Mouse (Mus musculus): Measurements from ENCODE around the gene Igsf9b.
A peak's percentile ranks its signal among the peaks of the same experiment; 100 is the strongest.

Gene Igsf9b

GRCm38 (mm10) chr9:27294380-27294779 is 4.6 kb upstream of the Igsf9b start:
- DNase-seq: no peak

DNA sequence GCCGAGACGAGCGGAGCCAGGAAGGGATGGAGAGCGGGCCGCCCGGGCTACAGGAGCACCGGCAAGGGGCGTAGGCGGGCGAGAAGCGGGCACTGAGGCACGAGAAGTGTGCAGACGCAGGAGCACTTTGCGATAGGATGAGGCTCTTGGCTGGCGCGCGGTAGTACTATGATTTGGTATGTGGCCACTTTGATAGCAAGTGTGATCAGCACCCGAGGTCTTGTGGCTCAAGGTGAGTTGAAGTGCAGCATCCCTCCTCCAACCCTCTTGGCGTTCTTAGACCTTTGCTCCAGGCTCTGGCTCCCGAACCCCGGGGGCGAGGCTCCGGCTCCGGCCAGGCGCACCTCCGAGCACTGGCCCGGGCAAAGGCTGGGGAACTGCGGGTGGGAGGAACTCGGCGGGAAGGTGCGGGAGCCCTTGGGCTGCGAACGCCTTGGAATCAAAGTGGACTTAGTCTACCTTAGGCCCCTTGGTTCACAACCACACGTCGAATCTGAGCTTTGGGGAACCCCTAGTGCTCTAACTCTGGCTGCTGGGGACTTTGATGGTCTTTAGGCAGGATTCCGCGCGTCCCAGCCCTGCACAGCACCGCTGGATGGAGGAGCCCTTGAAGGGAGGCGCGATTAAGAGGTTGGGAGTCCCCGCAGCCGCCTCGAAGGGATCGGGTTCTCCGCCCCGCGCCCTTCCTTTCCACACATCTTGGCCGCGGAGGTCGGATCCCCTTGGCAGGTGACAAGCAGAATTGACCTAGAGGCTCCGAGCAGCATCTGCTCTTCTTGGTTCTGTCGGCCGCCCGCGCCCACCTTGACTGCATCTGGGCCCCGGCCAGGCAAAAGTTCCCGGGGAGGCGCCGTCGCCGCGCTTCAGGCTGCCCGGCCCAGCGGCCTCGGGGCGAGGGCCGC is 533 bp downstream of the Igsf9b start:
- peak in 1 of 2 experiments; percentile 6 for DNase-seq

GRCm38 (mm10) chr9:27300188-27300691 is 1.2 kb downstream of the Igsf9b start:
- DNase-seq: peak; percentile 23 to 44

DNA sequence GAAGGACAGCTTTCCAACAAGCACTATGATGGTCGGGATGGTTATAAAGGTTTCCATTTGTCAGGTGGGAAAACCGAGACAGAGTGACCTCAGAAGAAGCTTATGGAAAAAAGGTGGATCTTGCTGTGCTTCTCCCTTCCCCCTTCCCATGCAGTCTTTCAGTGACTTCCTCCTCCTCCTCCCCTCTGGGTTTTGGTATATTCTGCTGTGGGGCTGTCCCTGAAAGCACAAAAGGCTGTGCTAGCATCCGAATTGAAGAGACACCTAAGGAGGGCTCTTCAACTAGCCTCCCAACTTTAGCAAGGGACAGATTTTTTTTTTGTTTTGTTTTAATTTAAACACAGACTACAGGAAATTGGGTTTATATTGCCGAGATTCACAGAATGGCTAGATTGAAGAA is 1.7 kb downstream of the Igsf9b start:
- DNase-seq: no peak

DNA sequence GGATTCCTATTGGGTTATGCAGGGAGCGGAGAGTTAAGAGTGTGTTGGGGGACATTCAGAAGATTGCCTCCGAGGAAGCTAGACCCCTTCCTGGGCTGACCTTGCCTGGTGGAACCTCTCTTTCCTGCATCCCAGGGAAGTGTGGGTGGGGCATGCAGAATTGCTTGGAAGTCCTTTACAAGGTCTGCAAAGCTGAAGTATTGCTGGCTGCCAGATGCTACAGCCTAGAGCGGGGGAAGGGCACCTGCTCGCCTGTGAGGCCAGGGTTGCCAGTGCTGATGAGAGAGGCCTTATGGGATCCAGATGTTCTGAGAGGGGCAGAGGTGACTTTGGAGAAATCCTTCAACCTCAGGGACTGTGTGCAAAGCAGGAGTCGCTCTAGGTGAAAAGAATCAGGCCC is 2.5 kb downstream of the Igsf9b start:
- peak in 1 of 2 experiments; percentile 31 for DNase-seq

DNA sequence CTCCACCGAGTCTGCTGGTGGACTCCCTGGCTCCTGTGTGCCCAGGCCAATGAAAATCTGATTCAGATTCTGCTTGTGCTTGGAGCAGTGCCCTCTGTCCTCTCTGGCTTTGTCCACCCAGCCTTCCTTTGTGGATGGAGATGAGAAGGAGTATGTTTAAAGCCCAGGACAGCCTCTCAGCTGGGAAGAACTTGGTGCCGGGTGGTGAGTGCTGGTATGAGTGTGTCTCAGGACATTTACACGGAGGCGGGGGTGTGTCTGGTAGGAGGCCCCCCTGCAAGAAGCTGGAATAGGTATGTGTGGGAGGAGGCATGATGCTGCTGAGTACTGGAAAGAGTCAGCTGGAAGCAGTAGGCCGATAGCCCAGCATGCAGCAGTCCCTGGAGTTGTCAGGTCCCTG is 3.3 kb downstream of the Igsf9b start:
- no peak for DNase-seq

DNA sequence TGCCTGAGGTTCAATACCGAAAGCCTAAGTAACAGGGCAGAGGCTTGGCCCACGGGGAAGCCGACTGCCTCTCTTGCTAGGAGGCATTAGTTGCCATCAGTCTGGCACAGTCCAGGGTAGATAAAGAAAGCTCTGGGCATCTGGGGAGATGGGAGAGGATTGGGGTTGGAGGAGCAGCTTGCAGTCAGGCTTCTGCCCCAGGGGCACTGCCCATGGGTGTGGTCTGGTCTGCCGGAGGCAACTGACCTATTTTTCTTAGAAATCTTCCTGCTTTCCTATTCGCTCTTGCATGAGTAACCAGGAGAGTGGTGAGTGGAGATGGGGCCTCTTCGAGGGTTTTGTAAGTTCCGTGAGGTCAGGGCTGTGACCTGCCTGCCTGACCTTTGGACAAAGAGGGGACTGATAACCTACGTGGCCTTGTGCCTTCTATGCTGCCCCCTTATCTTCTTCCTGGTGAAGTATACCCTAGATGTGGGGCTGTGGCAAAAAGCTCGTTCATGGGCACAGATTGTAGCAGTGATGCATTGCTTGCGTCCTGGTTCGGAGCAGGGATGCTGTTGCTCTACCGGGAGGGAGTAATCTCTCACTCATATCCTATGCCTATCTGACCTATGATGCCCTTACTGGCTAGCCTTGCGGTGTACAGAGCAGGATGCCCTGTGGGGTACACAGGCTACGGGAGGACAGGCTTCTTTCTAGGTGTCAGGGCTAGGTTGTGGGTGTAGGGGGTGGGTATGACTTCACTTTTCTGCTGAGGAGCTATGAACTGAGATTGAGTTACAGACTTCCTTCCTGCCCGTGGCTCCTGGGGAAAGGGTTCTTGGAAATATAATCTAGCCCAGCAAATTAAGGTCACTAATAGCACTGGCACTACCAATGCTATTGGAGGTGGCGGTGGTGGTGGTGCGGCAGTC is 4.8 kb downstream of the Igsf9b start:
- no peak for DNase-seq

DNA sequence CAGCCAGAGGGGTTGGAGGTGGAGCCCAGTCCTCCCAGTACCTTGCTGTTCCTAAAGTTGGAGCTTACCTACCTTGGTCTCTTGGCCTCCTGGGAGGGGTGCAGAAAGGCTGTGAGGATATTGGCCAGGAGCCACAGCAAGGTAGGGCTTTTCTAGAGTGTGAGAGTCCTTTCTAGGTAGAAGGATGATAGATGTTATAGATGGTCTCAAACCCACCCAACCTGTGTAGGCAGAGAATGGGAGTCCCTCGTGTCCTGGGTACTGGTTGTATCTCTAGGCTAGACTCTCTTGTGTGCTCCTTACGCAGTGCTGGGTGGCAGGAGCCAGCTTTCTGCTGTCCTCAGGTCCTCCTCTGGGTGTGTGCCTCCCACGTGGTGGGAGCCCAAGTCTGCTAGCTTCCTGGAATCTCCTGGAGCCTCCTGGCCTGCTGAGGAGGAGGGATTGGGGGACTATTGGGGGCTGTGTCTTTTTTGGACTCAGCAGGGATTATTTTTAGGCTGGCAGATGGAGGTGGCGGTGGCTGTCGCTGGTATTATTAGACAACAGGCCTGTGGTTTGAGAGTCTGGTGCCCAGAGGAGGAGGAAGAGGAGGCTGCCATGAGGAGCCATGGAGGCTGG is 5.6 kb downstream of the Igsf9b start:
- no peak for DNase-seq

DNA sequence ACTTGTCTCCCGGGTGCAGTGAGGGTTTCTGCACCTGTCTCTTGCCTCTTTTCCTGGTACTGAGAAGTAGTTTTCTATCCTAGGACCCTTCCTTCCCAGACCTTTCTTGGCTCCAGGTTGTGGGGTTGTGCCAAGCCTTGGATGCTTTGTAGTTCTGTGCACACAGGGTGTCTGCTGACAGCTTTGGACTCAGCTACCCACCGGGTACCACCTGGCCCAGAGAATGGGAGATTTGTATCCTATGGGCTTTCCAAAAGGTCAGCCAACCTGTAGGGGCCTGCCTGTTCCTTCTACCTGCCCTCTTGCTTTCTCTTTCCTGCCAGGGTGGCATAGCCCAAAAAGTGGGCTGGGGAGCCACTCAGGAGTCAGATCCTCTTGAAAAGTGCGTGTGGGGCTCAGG is 6.5 kb downstream of the Igsf9b start:
- DNase-seq: no peak

DNA sequence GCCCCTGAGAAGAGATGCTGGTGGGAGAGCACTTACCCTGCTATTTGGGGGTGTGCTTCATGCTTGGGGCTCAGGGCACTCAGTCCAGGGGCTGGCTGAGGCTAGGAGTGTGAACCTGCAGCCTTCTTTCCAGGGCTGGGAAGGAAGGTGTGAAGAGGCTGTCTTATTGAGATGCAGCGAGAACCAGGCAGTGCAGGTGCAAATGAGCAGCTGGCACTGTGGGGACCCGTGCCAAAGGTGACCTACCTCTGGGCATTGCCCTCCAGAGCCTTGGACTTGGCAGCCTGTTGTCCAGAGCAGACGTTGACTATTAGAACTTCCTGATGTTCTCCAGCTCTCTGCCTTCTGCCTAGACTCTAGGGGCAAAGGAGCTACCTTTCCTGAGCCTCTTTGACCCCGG is 7.6 kb downstream of the Igsf9b start:
- no peak for DNase-seq

DNA sequence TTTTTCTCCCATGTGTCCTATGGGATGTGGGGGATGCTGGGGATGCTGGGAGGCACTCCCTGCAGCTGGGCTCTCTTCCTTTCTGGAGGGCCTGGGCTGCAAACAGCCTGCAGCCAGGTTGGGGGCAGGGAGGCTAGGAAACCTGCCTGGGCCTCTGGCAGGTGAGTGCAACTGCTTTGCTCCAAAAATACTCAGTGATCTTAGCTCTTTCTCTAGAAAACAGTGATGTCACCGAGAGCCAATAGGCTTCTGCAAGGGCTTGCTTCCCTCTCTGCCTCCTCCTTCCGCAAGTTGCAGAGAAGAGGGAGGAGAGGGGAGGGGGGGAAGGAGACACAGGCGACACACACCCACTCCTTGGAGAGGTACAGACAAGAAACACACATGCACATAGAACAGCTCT is 8.3 kb downstream of the Igsf9b start:
- DNase-seq: no peak

GRCm38 (mm10) chr9:27308045-27308444 is 9.0 kb downstream of the Igsf9b start:
- peak in 1 of 2 experiments; percentile 18 for DNase-seq

GRCm38 (mm10) chr9:27308561-27308960 is 9.6 kb downstream of the Igsf9b start:
- DNase-seq: no peak

DNA sequence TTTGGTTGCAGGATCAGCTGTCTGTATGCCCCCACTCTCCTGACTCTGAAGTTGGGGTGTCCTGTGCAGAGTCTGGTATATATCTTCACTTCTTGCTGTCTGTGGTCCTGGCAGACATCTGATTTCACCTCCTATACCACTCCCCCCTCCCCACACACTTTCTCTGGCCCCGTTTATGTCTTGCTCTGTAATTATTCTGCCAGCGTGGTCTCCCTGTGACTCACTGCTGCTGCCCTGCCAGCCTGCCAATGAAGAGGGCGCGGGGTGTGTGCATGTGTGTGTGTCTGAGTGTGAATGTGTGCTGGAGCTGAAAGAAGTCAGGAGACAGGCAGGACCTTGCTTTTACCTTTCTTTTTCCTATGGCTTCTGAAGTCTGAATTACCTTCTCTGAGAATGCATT is 11.0 kb downstream of the Igsf9b start:
- DNase-seq: no peak

DNA sequence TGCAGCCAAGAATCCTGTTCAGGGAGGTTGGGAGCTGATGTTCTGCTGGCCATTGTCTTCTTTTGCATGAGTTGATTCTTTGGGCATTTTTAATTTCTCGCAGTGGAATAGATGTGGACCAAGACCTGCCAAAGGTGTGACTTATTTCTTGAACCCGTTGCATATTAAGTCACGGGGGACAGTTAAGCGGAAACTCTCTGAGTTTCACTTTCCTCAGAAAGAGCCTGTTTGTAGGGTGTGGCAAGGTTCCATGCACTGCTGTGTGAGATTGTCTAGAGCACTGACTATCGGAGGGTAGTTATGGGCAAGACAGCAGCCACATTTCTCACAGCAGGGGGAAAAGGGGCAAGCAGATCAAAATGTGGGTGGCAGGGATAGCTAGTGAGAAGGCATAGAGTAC is 14.4 kb downstream of the Igsf9b start:
- DNase-seq: no peak

DNA sequence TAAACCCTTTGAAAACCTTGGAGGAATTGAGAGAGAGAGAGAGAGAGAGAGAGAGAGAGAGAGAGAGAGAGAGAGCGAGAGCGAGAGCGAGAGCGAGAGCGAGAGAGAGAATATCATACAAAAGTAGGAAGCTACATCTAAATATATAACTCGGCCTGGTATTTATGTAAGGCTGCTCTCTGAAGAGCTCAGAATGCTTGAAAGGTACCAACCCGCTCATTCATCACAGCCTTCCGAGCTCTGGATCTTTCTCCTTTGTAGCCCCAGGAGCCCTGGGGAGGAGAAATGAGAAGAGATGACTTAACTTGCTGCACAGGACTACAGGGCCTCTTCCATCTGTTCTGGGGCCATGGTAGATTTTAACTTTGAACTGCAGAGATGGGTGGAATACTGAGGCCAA is 22.3 kb downstream of the Igsf9b start:
- DNase-seq: no peak

GRCm38 (mm10) chr9:27322277-27322676 is 23.3 kb downstream of the Igsf9b start:
- DNase-seq: no peak

- no peak for DNase-seq
Measured at GRCm38 (mm10) chr9:27323412-27323811, 24.4 kb downstream of the Igsf9b start.

DNA sequence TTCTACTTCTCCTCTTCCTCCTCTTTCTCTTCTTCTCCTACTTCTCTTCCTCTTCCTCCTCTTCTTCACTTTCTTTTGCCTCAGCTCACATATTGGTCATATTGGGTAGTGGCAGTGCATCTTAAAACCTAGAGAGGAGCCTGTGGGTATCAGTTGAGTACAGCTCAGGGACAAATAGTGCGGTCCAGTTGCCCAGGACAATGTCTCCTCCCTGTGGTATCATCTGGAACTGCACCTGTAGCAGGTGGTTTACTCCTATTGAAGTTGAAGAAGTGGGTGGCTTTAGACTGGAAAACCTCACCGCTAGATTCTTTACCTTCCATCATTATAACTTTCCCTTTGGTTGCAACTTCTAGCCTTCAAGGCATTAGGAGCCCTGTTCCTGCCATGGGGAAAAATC is 26.9 kb downstream of the Igsf9b start:
- peak in 1 of 2 experiments; percentile 69 for DNase-seq

- DNase-seq: no peak
Measured at GRCm38 (mm10) chr9:27327558-27327957, 28.6 kb downstream of the Igsf9b start.

DNA sequence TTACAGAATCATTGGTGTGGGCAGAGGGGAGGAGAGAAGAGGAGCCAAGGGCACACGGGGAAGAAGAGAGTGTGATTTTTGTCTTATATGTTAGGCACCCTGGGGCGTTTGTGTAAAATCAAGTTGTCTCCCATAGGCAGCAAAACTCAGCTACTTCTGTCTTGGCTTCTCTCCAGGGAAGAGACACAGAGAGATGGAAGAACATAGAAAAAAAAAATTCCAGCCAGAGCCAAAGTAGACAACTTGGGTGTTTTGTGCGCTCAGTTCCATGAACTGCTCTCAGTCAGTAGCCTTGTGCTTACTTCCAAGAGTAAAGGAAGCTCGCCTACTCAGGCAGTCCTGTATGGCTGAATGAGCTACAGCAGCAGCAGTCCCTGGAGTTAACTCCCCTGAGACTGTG is 31.4 kb downstream of the Igsf9b start:
- DNase-seq: no peak

GRCm38 (mm10) chr9:27331538-27331937 is 32.5 kb downstream of the Igsf9b start:
- DNase-seq: no peak

DNA sequence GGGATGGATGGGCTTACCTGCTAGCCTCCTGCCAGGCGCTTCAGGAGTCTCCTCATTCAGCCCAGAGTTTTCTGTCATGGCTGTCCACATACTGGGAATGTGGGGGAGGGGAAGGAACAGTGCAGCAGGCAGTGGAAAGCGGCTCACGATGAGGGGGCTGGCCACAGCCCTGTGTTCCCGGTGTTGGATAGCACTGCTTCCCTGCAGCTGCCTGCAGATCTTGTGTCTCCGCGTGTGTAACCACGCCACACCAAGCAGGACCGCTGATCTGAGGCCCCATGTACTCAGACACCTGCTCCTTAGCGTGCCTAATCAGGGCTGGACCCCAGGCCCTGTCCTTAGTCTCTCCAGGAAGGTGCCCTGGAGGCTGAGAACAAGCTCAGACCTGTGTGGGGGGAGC is 35.9 kb downstream of the Igsf9b start:
- DNase-seq: no peak
